Mouse (Mus musculus) heart, embryonic 10.5 days (tissue): ENCODE measurements around the gene 4930402F06Rik. TPM values are rescaled to one million over a fixed set of nuclear protein-coding genes. Genes with fewer than 3 reads are reported as not detected.

Source experiments
- DNase-seq: peaks from one replicate; pipeline ENCODE4 v3.0.0-alpha.2; 2017; ENCODE audit warnings: low spot score
- H3K27ac ChIP-seq: fragments of 300-500 bp; sonication (generic); 2 replicates; pipeline ENCODE4 v1.5.1; 2016; ENCODE audit warnings: mild to moderate bottlenecking
- H3K27me3 ChIP-seq: fragments of 300-500 bp; sonication (generic); 2 replicates; pipeline ENCODE4 v1.6.1; 2016; ENCODE audit warnings: mild to moderate bottlenecking; ENCODE audit not compliant: poor library complexity, insufficient read depth, severe bottlenecking
- H3K36me3 ChIP-seq: fragments of 300-500 bp; sonication (generic); 2 replicates; pipeline ENCODE4 v1.6.1; 2016; ENCODE audit warnings: mild to moderate bottlenecking, moderate library complexity
- H3K4me1 ChIP-seq: fragments of 300-500 bp; sonication (generic); 2 replicates; pipeline ENCODE4 v1.6.1; 2016; ENCODE audit warnings: mild to moderate bottlenecking
- H3K4me3 ChIP-seq: fragments of 300-500 bp; sonication (generic); 2 replicates; pipeline ENCODE4 v1.5.1; 2016; ENCODE audit warnings: mild to moderate bottlenecking, moderate library complexity
- H3K9me3 ChIP-seq: fragments of 300-500 bp; sonication (generic); 2 replicates; pipeline ENCODE4 v1.6.1; 2016; ENCODE audit warnings: mild to moderate bottlenecking, moderate library complexity
- WGBS: fragments of 180-500 bp; shearing (Covaris S2); methylation state at CpG from one replicate; pipeline ENCODE4 v1.1.7; 2016; 5-methylcytosine and 5-hydroxymethylcytosine counted together
- polyA plus RNA-seq: library from polyadenylated mRNA; unstranded; fragments of >200 nt; fragmentation: Nextera tagmentation; extraction: Ambion mirVana; gene quantifications from 2 replicates; pipeline ENCODE4 v1.2.1, GENCODE M21; 2016

4930402F06Rik gene
- polyA plus RNA-seq, 1 experiment from 2014 or later, result not detected

DNA sequence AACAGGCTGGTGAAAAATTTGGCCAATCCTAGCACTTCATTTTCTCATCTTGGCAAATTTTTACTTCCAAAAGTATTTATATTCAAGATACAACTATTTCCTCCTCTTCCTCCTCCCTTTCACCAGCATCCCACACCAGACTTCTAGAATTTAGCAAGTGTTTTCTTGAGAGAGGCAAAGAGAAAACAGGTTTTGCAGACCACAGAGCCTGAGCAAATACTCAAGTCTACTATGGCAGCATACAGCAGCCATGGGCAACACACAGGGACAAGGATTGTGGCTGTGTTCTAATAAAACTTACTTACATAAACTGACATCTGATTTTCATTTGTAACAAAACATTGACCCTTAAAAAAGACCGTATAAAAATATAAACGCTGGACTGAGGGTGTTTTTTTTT lies 65.8 kb downstream of the 4930402F06Rik start:
- WGBS, result 62% methylated on average over 2 of the region's 2 CpGs
- H3K27me3 ChIP-seq, result no peaks in the 10 kb centered on the region; the same call in 1 of the 2 replicates
- no peaks in the 10 kb centered on the region for H3K9me3 ChIP-seq
- H3K4me3 ChIP-seq, result no peak overlapping the region
- peaks cover 18% of the 10 kb centered on the region for H3K4me1 ChIP-seq
- H3K36me3 ChIP-seq, result no peaks in the 10 kb centered on the region
- no peak overlapping the region for H3K27ac ChIP-seq
- no peak for DNase-seq

DNA sequence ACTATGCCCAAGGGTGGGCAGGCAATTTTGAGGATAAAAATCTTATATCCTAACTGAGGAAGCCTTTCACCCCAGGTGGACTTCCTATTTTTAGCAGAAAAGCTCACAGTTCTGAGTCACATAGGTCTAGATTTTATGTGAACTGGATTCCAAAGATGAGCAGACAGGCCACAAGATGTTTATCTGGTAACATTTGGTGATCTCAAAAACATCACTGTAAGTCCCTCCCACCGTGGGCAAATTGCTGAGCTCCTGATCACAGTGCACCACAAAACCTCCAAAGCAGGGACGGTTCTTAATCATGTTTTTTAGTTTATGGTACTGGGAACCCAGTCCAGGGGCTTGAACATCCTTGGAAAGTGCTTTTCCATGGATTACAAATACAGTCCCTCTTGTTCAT lies 67.9 kb downstream of the 4930402F06Rik start:
- Histone ChIP-seq H3K36me3 (no peaks in the 10 kb centered on the region), H3K27me3 (peaks cover 4% of the 10 kb centered on the region), H3K4me1 (peaks cover 12% of the 10 kb centered on the region; the same call in 1 of the 2 replicates), H3K9me3 (no peaks in the 10 kb centered on the region), H3K27ac (no peak overlapping the region), H3K4me3 (no peak overlapping the region)
- no peak for DNase-seq
- 83% methylated on average over 2 of the region's 2 CpGs for WGBS

DNA sequence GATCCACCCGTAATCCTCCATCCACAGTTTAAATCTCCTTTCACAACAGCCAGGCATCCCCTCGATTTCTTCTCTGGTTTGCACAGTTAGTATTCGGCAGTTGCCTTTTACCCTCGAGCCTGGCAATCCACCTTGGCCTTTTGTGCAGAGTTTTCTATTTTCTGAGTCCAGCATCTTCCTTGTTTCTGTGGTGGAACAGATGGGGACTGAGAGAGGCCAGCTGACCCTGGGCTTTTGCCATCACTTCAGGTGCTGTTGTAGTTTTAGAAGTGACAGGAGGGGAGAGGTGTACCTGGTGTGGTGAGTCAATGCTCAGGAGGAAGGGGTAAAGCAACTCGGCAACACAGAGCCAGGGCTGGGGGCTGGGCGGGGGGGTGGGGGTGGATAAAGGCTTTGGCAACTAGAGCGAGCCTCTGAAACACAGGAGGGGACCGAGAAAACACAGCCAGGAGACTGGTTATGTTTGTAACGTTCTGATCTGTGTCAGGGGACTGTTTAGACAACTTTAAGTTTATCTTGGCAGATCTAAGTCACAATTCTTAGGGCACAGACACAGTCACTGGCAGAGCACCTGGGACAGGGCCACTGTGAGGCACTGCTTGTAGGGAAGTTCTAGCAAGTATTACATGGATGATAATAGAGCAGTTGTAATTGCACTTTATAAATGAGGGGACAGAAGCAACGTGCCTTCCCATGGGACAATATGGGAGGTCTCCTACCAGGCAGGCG lies 68.7 kb downstream of the 4930402F06Rik start:
- 49% methylated on average over 11 of the region's 11 CpGs for WGBS
- no peak overlapping the region for H3K4me3 ChIP-seq
- peaks cover 12% of the 10 kb centered on the region; the same call in 1 of the 2 replicates for H3K4me1 ChIP-seq

DNA sequence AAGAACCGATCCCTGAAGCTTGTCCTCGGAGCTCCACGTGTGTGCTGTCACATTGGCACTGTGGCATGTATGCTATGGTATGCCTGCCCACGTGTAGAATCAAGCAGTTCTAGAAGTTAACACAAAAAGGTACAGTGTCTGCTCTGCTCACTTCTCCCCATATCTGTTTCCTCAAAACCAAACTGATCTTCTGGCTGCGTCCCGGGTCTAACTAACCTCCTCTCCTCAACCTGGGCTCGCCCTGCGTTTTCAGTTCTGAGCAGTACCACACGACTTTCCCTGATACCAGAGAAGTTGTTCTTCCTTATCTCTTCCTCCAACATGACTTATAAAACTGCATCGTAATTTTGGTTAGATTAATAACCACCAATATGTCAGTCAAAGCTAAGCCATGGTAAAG lies 69.4 kb downstream of the 4930402F06Rik start:
- Histone ChIP-seq H3K4me1 (peaks cover 16% of the 10 kb centered on the region; the same call in 1 of the 2 replicates), H3K27me3 (peaks cover 4% of the 10 kb centered on the region), H3K4me3 (no peak overlapping the region), H3K9me3 (no peaks in the 10 kb centered on the region), H3K27ac (no peak overlapping the region), H3K36me3 (0 out of 2 replicates have a peak, but pooled peaks cover 5% of the 10 kb centered on the region)
- WGBS, result 59% methylated on average over 10 of the region's 10 CpGs
- no peak for DNase-seq

More for the DNA sequence above, 68.7 kb downstream of the 4930402F06Rik start:
- H3K27me3 ChIP-seq, result peaks cover 4% of the 10 kb centered on the region
- no peak for DNase-seq
- H3K36me3 ChIP-seq, result 0 out of 2 replicates have a peak, but pooled peaks cover 5% of the 10 kb centered on the region
- H3K27ac ChIP-seq, result no peak overlapping the region
- no peaks in the 10 kb centered on the region for H3K9me3 ChIP-seq

DNA sequence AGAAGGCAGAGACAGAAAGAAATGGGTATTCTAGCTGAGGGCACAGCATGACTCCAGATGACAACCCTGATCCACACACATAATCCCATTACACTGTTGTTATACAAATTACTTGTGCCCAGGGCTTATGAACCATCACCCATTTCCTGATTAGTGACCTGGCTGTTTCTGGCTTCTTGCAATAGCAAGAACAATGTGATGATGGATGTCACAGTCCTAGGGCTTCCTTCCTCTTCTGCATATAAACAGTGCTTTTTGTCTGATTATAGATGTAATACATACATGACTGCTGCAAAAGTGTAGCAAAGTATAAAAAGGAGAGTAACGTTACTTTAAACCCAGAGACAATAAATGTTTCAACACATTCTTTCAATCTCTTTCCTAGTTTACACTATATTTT lies 70.0 kb downstream of the 4930402F06Rik start:
- Histone ChIP-seq H3K36me3 (0 out of 2 replicates have a peak, but pooled peaks cover 5% of the 10 kb centered on the region), H3K4me3 (no peak overlapping the region), H3K9me3 (no peaks in the 10 kb centered on the region), H3K27ac (no peak overlapping the region), H3K27me3 (peaks cover 4% of the 10 kb centered on the region), H3K4me1 (peaks cover 23% of the 10 kb centered on the region)
- DNase-seq, result no peak
- WGBS, result 75% methylated on average over 1 of the region's 1 CpGs

DNA sequence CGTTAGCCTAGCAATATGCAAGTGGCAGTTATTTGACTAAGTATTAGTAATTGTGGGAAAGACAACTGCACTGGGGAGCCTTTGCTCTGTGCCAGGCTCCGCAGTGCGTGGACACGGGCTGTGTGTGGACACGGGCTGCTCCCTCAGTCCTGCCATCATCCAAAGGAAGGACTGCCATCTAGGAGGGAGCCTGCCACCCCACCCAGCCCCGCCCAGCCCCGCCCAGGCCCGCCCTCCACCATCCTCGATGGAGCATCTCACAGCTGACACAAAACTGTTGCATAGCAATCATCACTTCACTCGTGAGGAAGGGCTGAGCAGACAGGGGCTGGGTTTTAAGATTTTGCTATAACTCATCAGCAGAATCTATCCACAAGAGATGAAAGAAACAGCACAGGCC lies 71.0 kb downstream of the 4930402F06Rik start:
- Histone ChIP-seq H3K4me1 (peaks cover 25% of the 10 kb centered on the region), H3K9me3 (no peaks in the 10 kb centered on the region), H3K27ac (no peak overlapping the region), H3K36me3 (0 out of 2 replicates have a peak, but pooled peaks cover 5% of the 10 kb centered on the region), H3K27me3 (peaks cover 4% of the 10 kb centered on the region), H3K4me3 (no peak overlapping the region)
- no peak for DNase-seq
- WGBS, result 60% methylated on average over 10 of the region's 10 CpGs

Other genes starting within 250 kb of the 4930402F06Rik start
- gene Rab14, start 196.1 kb downstream of the 4930402F06Rik start, polyA plus RNA-seq, result 220 and 234 TPM in 2 replicates
- gene Gsn, start 140.8 kb downstream of the 4930402F06Rik start, polyA plus RNA-seq, result 52.5 and 84.3 TPM in 2 replicates
- 32.9 and 34.0 TPM in 2 replicates for gene Stom, start 60.2 kb downstream of the 4930402F06Rik start, polyA plus RNA-seq
- gene 4930568D16Rik, start 29.4 kb downstream of the 4930402F06Rik start, polyA plus RNA-seq, result not detected in 2 replicates
- gene Ggta1, start 66.1 kb upstream of the 4930402F06Rik start, polyA plus RNA-seq, result 30.4 and 51.3 TPM in 2 replicates
- 47.6 and 49.0 TPM in 2 replicates for gene Dab2ip, start 161.1 kb upstream of the 4930402F06Rik start, polyA plus RNA-seq